Mouse (Mus musculus) intestine, embryonic 15.5 days (tissue): ENCODE measurements around the gene Coro2b. TPM values are rescaled to one million over a fixed set of nuclear protein-coding genes. Genes with fewer than 3 reads are reported as not detected.

ENCODE experiments used
- ATAC-seq: fragments of 200-750 bp; cut with Nextera tagmentation; 2 replicates; pipeline ENCODE4 v1.8.0; 2017; ENCODE audit warnings: moderate TSS enrichment, moderate library complexity
- H3K27ac ChIP-seq: fragments of 300-500 bp; sonication (generic); 2 replicates; pipeline ENCODE4 v1.5.1; 2015; ENCODE audit warnings: mild to moderate bottlenecking, inconsistent platforms
- H3K27me3 ChIP-seq: fragments of 300-500 bp; sonication (generic); replicated peaks from 2 replicates; pipeline ENCODE4 v1.6.1; 2015; ENCODE audit warnings: inconsistent platforms
- H3K36me3 ChIP-seq: fragments of 300-500 bp; sonication (generic); 2 replicates; pipeline ENCODE4 v1.6.1; 2015; ENCODE audit warnings: inconsistent platforms
- H3K4me1 ChIP-seq: fragments of 300-500 bp; sonication (generic); replicated peaks from 2 replicates; pipeline ENCODE4 v1.6.1; 2015; ENCODE audit warnings: inconsistent platforms
- H3K4me2 ChIP-seq: fragments of 300-500 bp; sonication (generic); replicated peaks from 2 replicates; pipeline ENCODE4 v1.6.1; 2015; ENCODE audit warnings: mild to moderate bottlenecking, inconsistent platforms
- H3K4me3 ChIP-seq: fragments of 300-500 bp; sonication (generic); replicated peaks from 2 replicates; pipeline ENCODE4 v1.5.1; 2015; ENCODE audit warnings: inconsistent platforms
- H3K9ac ChIP-seq: fragments of 300-500 bp; sonication (generic); 2 replicates; pipeline ENCODE4 v1.6.1; 2015; ENCODE audit warnings: inconsistent platforms
- H3K9me3 ChIP-seq: fragments of 300-500 bp; sonication (generic); 2 replicates; pipeline ENCODE4 v1.6.1; 2016; ENCODE audit warnings: inconsistent platforms
- WGBS: fragments of 180-500 bp; shearing (Covaris S2); methylation state at CpG from one replicate; pipeline ENCODE4 v1.1.7; 2015; 5-methylcytosine and 5-hydroxymethylcytosine counted together
- polyA plus RNA-seq: library from polyadenylated mRNA; unstranded; fragments of >200 nt; fragmentation: Nextera tagmentation; extraction: Ambion mirVana; gene quantifications from 2 replicates; pipeline ENCODE4 v1.2.1, GENCODE M21; 2015

Coro2b gene
- polyA plus RNA-seq, 1 experiment from 2014 or later: 7.6 TPM

GRCm38 (mm10) chr9:62536119-62536654 is 657 bp downstream of the Coro2b start:
- peak; percentile 19 for ATAC-seq
- H3K4me3 ChIP-seq: peak overlapping the region; percentile 59
- 5% methylated on average over 29 of the region's 29 CpGs for WGBS
- peaks cover 31% of the 10 kb centered on the region for H3K4me1 ChIP-seq
- H3K9ac ChIP-seq: peak overlapping the region; percentile 50
- no peaks in the 10 kb centered on the region for H3K9me3 ChIP-seq
- no peaks in the 10 kb centered on the region for H3K36me3 ChIP-seq
- H3K27ac ChIP-seq: peak overlapping the region; percentile 65
- peaks cover 10% of the 10 kb centered on the region; the same call in 1 of the 2 replicates for H3K27me3 ChIP-seq
- H3K4me2 ChIP-seq: peak overlapping the region; percentile 94

GRCm38 (mm10) chr9:62535566-62535965 is 1.3 kb downstream of the Coro2b start:
- 88% methylated on average over 8 of the region's 8 CpGs for WGBS
- Histone ChIP-seq H3K27ac (no peak overlapping the region), H3K27me3 (peaks cover 10% of the 10 kb centered on the region; the same call in 1 of the 2 replicates), H3K9ac (0 out of 2 replicates have a peak overlapping the region, but pooled peaks have one; percentile 50), H3K4me1 (peaks cover 28% of the 10 kb centered on the region), H3K9me3 (no peaks in the 10 kb centered on the region), H3K4me2 (peak overlapping the region; percentile 94), H3K4me3 (peak overlapping the region; percentile 59), H3K36me3 (no peaks in the 10 kb centered on the region)
- no peak for ATAC-seq

GRCm38 (mm10) chr9:62534691-62535090 is 2.2 kb downstream of the Coro2b start:
- peaks cover 10% of the 10 kb centered on the region; the same call in 1 of the 2 replicates for H3K27me3 ChIP-seq
- no peak overlapping the region for H3K4me3 ChIP-seq
- peaks cover 28% of the 10 kb centered on the region for H3K4me1 ChIP-seq
- no peak overlapping the region for H3K4me2 ChIP-seq
- H3K27ac ChIP-seq: no peak overlapping the region
- no peaks in the 10 kb centered on the region for H3K9me3 ChIP-seq
- H3K36me3 ChIP-seq: no peaks in the 10 kb centered on the region
- WGBS: 94% methylated on average over 7 of the region's 7 CpGs
- H3K9ac ChIP-seq: no peak overlapping the region
- ATAC-seq: no peak

GRCm38 (mm10) chr9:62534158-62534557 is 2.7 kb downstream of the Coro2b start:
- Histone ChIP-seq H3K4me1 (peaks cover 28% of the 10 kb centered on the region), H3K36me3 (no peaks in the 10 kb centered on the region), H3K4me2 (no peak overlapping the region), H3K27ac (no peak overlapping the region), H3K9ac (no peak overlapping the region), H3K4me3 (no peak overlapping the region), H3K9me3 (no peaks in the 10 kb centered on the region), H3K27me3 (peaks cover 10% of the 10 kb centered on the region; the same call in 1 of the 2 replicates)
- 85% methylated on average over 2 of the region's 2 CpGs for WGBS
- no peak for ATAC-seq

- Histone ChIP-seq H3K4me3 (no peak overlapping the region), H3K27me3 (peaks cover 10% of the 10 kb centered on the region; the same call in 1 of the 2 replicates), H3K27ac (no peak overlapping the region), H3K4me2 (no peak overlapping the region), H3K9me3 (no peaks in the 10 kb centered on the region), H3K36me3 (no peaks in the 10 kb centered on the region), H3K9ac (no peak overlapping the region), H3K4me1 (peaks cover 28% of the 10 kb centered on the region)
- 75% methylated on average over 11 of the region's 11 CpGs for WGBS
- ATAC-seq: no peak
These were observed 4.0 kb downstream of the Coro2b start for GRCm38 (mm10) chr9:62532876-62533275.

- Histone ChIP-seq H3K4me1 (peaks cover 24% of the 10 kb centered on the region), H3K36me3 (no peaks in the 10 kb centered on the region), H3K4me2 (no peak overlapping the region; the same call in 1 of the 2 replicates), H3K4me3 (no peak overlapping the region), H3K27me3 (peaks cover 10% of the 10 kb centered on the region; the same call in 1 of the 2 replicates), H3K9me3 (no peaks in the 10 kb centered on the region), H3K27ac (peak overlapping the region; percentile 28; the same call in 1 of the 2 replicates), H3K9ac (no peak overlapping the region)
- WGBS: 50% methylated on average over 12 of the region's 12 CpGs
- peak; percentile 46 for ATAC-seq
These were observed 5.2 kb downstream of the Coro2b start for GRCm38 (mm10) chr9:62531459-62532275.

- ATAC-seq: no peak
- Histone ChIP-seq H3K36me3 (no peaks in the 10 kb centered on the region), H3K27me3 (no peaks in the 10 kb centered on the region), H3K9ac (no peak overlapping the region), H3K9me3 (no peaks in the 10 kb centered on the region), H3K4me2 (no peak overlapping the region), H3K4me1 (peaks cover 27% of the 10 kb centered on the region), H3K27ac (no peak overlapping the region), H3K4me3 (no peak overlapping the region)
- WGBS: 76% methylated on average over 11 of the region's 11 CpGs
These were observed 8.3 kb downstream of the Coro2b start for GRCm38 (mm10) chr9:62528527-62528926.

GRCm38 (mm10) chr9:62526858-62527257 is 10.0 kb downstream of the Coro2b start:
- Histone ChIP-seq H3K27me3 (0 out of 2 replicates have a peak, but pooled peaks cover 4% of the 10 kb centered on the region), H3K4me2 (no peak overlapping the region), H3K9me3 (no peaks in the 10 kb centered on the region), H3K36me3 (no peaks in the 10 kb centered on the region), H3K9ac (no peak overlapping the region; the same call in 1 of the 2 replicates), H3K27ac (no peak overlapping the region), H3K4me1 (peaks cover 32% of the 10 kb centered on the region), H3K4me3 (no peak overlapping the region)
- 66% methylated on average over 8 of the region's 8 CpGs for WGBS
- no peak for ATAC-seq

GRCm38 (mm10) chr9:62526451-62526850 is 10.4 kb downstream of the Coro2b start:
- no peak overlapping the region for H3K4me3 ChIP-seq
- no peaks in the 10 kb centered on the region for H3K36me3 ChIP-seq
- H3K4me2 ChIP-seq: no peak overlapping the region
- peaks cover 31% of the 10 kb centered on the region for H3K4me1 ChIP-seq
- no peak overlapping the region for H3K27ac ChIP-seq
- no peak overlapping the region; the same call in 1 of the 2 replicates for H3K9ac ChIP-seq
- H3K27me3 ChIP-seq: 0 out of 2 replicates have a peak, but pooled peaks cover 6% of the 10 kb centered on the region
- no peak for ATAC-seq
- 37% methylated on average over 3 of the region's 3 CpGs for WGBS
- H3K9me3 ChIP-seq: no peaks in the 10 kb centered on the region

- H3K4me2 ChIP-seq: no peak overlapping the region
- H3K36me3 ChIP-seq: no peaks in the 10 kb centered on the region
- no peak overlapping the region for H3K9ac ChIP-seq
- ATAC-seq: no peak
- H3K9me3 ChIP-seq: no peaks in the 10 kb centered on the region
- H3K27me3 ChIP-seq: peaks cover 10% of the 10 kb centered on the region; the same call in 1 of the 2 replicates
- peaks cover 33% of the 10 kb centered on the region for H3K4me1 ChIP-seq
- no peak overlapping the region for H3K4me3 ChIP-seq
- 62% methylated on average over 4 of the region's 4 CpGs for WGBS
- no peak overlapping the region for H3K27ac ChIP-seq
These were observed 12.0 kb downstream of the Coro2b start for GRCm38 (mm10) chr9:62524761-62525308.

GRCm38 (mm10) chr9:62522791-62523471 is 13.9 kb downstream of the Coro2b start:
- WGBS: 26% methylated on average over 15 of the region's 15 CpGs
- no peak overlapping the region for H3K9ac ChIP-seq

GRCm38 (mm10) chr9:62522211-62522610 is 14.6 kb downstream of the Coro2b start:
- H3K4me3 ChIP-seq: no peak overlapping the region
- H3K36me3 ChIP-seq: no peaks in the 10 kb centered on the region
- no peaks in the 10 kb centered on the region for H3K9me3 ChIP-seq
- no peak for ATAC-seq
- H3K27me3 ChIP-seq: peaks cover 12% of the 10 kb centered on the region
- H3K9ac ChIP-seq: no peak overlapping the region
- H3K4me2 ChIP-seq: no peak overlapping the region
- peaks cover 33% of the 10 kb centered on the region for H3K4me1 ChIP-seq
- WGBS: 73% methylated on average over 5 of the region's 5 CpGs
- no peak overlapping the region for H3K27ac ChIP-seq

More at GRCm38 (mm10) chr9:62522791-62523471, 13.9 kb downstream of the Coro2b start:
- H3K4me3 ChIP-seq: no peak overlapping the region
- H3K27ac ChIP-seq: 0 out of 2 replicates have a peak overlapping the region, but pooled peaks have one; percentile 3
- peak; percentile 70 for ATAC-seq
- H3K36me3 ChIP-seq: no peaks in the 10 kb centered on the region
- H3K27me3 ChIP-seq: peaks cover 11% of the 10 kb centered on the region
- H3K9me3 ChIP-seq: no peaks in the 10 kb centered on the region
- H3K4me1 ChIP-seq: peaks cover 33% of the 10 kb centered on the region
- H3K4me2 ChIP-seq: peak overlapping the region; percentile 38
